In the genomic region with DNA sequence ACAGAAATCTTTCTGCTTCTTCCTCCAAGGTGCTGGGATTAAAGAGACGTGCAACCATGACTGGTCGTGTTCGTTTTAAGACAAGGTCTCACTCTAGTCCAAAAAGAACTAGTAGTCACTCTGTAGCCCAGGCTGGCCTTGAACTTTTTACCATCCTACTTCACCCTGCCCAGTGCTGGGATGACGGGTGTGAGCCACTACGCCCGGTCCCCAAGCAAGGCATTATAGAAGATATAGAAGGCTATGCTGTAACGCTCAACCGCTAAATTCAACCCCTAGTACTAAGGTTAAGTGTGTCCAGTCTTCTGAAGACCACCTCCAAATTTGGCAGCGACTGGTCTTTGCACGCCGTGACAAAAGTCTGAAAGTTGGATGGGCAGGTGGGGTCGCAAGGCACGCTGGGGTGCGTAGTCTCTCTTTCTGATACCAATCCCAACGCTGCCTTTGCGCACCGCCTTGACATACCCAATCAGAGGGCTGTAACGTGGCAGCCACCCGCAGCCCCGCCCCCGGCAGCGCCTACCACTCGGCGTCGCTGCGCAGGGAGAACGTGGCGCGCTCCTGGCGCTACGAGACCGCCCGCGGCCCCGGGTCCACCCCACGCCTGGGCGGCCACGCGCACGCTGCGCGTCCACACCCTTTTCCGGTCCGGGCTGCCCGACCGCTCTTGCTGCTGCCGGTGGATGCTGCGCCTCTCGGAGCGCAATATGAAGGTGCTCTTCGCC, we compare ENCODE assay signal across 8 mouse cellular contexts. TPM values are rescaled to one million over a fixed set of nuclear protein-coding genes. Genes with fewer than 3 reads are reported as not detected.
DNase-seq lines count a peak whose midpoint lies in the region; ATAC-seq lines count a peak whose summit lies in the region.

A gene (plus strand): TSS at position 640 of the 725 bp plus-strand sequence.

- no peaks in the 10 kb centered on the region for H3K9me3 ChIP-seq in intestine, embryonic 14.5 days (ENCODE audit: control insufficient read depth, low read length)

- peak within 1 kb of the TSS; percentile 64 for H3K9ac ChIP-seq in intestine, embryonic 14.5 days (ENCODE audit: low read length)

- peak; percentile 96 for DNase-seq in adrenal gland, adult 18-20 months (ENCODE audit: low spot score in 2 of 2)
- peak; percentile 99 for DNase-seq in embryo, embryonic 11 days
- peak; percentile 99 for DNase-seq in gastrocnemius, postnatal 25 days
- DNase-seq in intestine, embryonic 14.5 days (ENCODE audit: low spot score), result peak; percentile 95
- DNase-seq in left cerebral cortex, postnatal 14 days (ENCODE audit: low spot score in 2 of 2), result peak; percentile 98 to 99
- DNase-seq in mesoderm, embryonic 11.5 days (ENCODE audit: low read depth, low spot score), result peak; percentile 97
- peak; percentile 98 for DNase-seq in right cerebral cortex, postnatal 36 days (ENCODE audit: low spot score in 2 of 2)
- DNase-seq in yolk sac, embryonic 10.5 days (ENCODE audit: low spot score), result peak; percentile 97

- H3K36me3 ChIP-seq in intestine, embryonic 14.5 days (ENCODE audit: control insufficient read depth, insufficient read depth, low read length), result peaks cover 29% of the 10 kb centered on the region

- peak; percentile 99 for ATAC-seq in intestine, embryonic 14.5 days (replicated peaks; ENCODE audit: low FRiP score, low TSS enrichment, low read depth)

- peak within 1 kb of the TSS; percentile 87 for H3K4me2 ChIP-seq in intestine, embryonic 14.5 days (ENCODE audit: low read length)

- 1% methylated on average over 51 of the region's 51 CpGs for WGBS in intestine, embryonic 14.5 days

- no peaks in the 10 kb centered on the region for H3K27me3 ChIP-seq in intestine, embryonic 14.5 days (replicated peaks; ENCODE audit: control insufficient read depth, insufficient read depth, low read length)

- peak within 1 kb of the TSS; percentile 69 for H3K27ac ChIP-seq in intestine, embryonic 14.5 days (ENCODE audit: low read depth)

- H3K4me3 ChIP-seq in intestine, embryonic 14.5 days (ENCODE audit: low read depth, low read length), result peak within 1 kb of the TSS; percentile 53

- intact Hi-C loops in left cerebral cortex, postnatal 14 days (cut with DNase I), result loop anchor here (10.0 kb wide), 1 partner anchor 65 kb away; a partner anchor contains a TSS

- H3K4me1 ChIP-seq in intestine, embryonic 14.5 days (replicated peaks; ENCODE audit: control insufficient read depth, insufficient read depth, low read length), result peaks cover 14% of the 10 kb centered on the region

RNA-seq across cellular contexts. Expression of the gene that starts here (rescaled TPM):
- 100 to 1,000 TPM; 258 to 275 TPM for total RNA-seq in adrenal gland, adult 18-20 months (2021)
- total RNA-seq in gastrocnemius, postnatal 25 days (2021), result 10 to 100 TPM; 50.9 to 69.2 TPM
- 566 and 618 TPM in 2 replicates for polyA plus RNA-seq in intestine, embryonic 14.5 days (2014; fragmentation: Nextera tagmentation; extraction: Ambion mirVana)
- total RNA-seq in left cerebral cortex, postnatal 14 days (2021), result 100 to 1,000 TPM; 231 to 238 TPM

Comparison
In these comparisons a context has a peak if more than half of its experiments do, and no peak if none do; other contexts are left out.
1. Peak in every context shown above with its lines: DNase-seq, ATAC-seq, H3K4me3 ChIP-seq and H3K27ac ChIP-seq.